Mouse (Mus musculus) C2C12 (cell line): ENCODE data around the gene Ctdspl.

Source experiments
- CEBPB ChIP-seq: IDR thresholded peaks from one replicate; pipeline ENCODE4 v1.6.1; 2011; ENCODE audit warnings: low read depth, mild to moderate bottlenecking, control low read depth, moderate library complexity
- CTCF ChIP-seq: IDR thresholded peaks from one replicate; pipeline ENCODE4 v1.5.1; 2011; ENCODE audit not compliant: control insufficient read depth, insufficient read depth, insufficient read length
- MAX ChIP-seq: IDR thresholded peaks from one replicate; pipeline ENCODE4 v1.6.1; 2011; ENCODE audit warnings: mild to moderate bottlenecking, control low read depth
- USF1 ChIP-seq: IDR thresholded peaks from one replicate; pipeline ENCODE4 v1.6.1; 2011; ENCODE audit warnings: low read depth, mild to moderate bottlenecking, control low read depth, moderate library complexity

DNA sequence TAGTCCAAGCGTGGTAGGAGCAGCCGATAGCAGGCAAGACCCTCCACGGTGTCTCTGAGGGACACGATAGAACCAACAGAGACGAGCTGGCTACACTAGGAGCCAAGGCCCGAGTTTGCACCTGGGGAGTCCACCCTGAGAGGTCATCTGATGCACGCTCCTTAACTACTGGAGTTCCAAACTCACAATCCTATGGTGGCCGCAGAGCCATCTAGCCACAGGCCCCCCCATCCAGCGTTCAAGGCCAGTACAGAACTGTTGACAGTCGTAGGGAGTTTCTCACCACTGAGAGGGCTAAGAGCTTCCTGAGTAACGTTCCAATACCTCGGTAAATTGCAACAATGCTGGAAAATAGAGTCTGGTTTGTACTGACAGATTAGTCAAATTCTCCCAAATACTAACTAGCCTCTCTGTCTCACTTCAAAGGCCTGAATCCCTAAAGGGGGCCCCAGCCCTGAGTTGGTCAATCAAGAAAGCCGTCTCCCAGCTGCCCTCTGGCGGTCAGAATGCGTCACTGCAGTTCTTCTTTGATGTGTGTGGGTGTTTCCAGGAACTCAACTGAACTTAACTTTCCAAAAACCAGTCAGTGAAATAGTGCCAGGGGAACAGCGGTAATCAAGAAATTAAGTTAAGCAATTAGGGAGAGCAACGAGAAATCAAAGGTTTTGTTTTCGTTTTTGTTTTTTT lies 18.2 kb upstream of the Ctdspl start:
- TF ChIP-seq CTCF: no peak
- no peak for TF ChIP-seq USF1
- TF ChIP-seq MAX: no peak
- TF ChIP-seq CEBPB: no peak
